Mouse (Mus musculus): ENCODE measurements around the gene Knstrn.

Knstrn gene

DNA sequence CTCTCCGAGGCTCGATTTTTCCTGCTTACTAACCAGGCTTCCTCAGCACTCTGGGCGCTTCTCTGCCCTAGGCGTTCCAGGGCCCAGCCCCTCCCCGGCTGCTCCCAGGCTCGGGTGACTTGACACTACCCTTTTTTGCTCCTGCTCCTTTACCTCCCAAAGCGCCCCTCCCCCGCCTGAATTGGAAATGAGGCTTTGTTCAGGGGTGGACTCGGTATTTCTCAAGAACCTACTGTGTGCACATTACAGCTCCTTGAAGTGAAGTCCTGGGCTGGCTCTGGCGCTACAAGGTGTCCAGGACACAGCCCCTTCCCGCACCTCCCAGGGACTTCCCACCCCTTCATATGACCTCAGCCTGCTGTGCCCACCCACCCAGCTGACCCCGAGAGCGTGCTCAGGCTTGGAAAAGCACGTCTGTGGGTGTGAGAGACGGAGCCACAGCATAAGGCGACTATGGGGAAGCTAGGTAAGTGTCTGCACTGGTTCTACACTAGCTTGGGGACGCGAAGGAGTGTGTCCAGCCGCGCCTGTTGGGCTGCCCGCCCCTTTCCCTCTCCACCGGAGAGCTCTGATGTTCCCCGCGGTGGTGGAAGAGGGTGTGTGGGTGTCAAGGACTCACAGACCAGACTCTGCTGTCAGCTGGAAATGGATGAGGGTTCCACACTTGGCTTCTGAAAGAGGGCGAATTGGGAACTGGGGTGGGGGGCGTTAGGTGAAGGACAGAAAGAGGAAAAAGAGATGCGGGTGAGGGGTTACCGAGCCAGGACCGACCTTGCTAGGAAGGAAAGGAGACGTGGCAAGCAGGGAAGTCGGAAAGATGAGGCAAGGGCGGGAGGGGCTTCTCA is 86.4 kb downstream of the Knstrn start, which contains the start of gene Bahd1:
TSS of gene Bahd1 (plus strand) at position 397 of the 845 bp plus-strand sequence.
- DNase-seq (ENCODE audit: low spot score in 2 of 2) = peak in 1 of 2 experiments; percentile 32

DNA sequence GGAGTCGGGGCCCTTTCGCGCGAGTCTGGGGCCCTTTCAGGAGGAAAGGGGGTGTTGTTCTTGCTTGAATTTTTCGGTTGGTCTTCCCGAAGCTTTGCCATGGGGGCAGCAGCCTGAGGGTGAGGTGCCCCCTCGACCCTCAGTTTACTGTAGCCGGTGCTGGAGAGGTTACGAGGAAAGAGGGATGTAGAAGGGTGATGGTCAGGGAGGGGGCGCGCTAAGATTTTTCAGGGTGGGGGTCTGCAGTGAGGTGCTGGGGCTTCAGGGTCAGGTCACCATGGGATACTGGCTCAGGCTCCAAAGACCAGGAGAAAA is 87.0 kb downstream of the Knstrn start:
- no peak for DNase-seq (ENCODE audit: low spot score in 2 of 2)

DNA sequence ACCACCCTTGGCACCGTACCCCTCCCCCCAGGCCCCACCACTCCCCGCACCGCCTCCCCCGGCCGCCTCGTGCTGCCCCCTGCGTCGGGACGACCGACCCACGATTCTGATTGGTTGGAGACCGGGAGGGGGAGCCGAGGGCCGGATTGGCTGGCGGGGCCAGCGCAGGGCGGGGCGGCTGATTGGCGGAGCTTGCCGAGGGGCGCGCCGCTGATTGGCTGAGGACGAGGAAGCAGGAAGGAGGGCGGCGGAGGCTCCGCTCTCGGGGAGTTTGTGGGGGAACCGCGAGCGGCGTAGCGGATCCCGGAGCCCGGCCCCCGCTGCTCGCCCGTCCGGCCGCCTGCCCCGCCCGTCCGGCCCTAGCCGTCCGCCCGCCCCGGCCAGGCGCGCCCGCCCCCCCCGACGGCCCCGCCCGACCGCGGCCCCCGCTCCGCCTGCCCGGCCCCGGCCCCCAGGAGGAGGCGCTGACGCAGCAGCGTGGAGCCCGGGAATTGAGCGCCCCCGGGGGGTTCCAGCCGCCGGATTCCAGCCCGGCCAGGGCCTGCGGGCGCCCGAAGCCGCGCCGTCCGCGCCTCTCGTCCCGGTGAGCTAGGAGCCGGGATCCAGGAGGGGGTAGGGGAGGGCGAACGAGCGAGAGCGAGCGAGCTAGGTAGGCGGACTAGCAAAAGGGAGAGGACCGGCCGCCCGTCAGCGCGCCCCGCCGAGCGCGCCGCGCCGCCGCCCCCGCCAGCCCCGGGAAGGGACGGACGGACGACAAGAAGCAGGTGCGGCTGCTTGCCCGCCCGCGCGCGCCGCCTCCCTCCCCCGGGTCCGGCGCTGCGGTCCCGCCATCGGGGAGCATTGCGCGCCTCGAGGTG is 87.6 kb downstream of the Knstrn start:
- DNase-seq (ENCODE audit: low spot score in 2 of 2) = peak; percentile 95 to 96

GRCm38 (mm10) chr2:118902051-118903025 is 88.5 kb downstream of the Knstrn start:
- no peak for DNase-seq (ENCODE audit: low spot score in 2 of 2)

GRCm38 (mm10) chr2:118903333-118903741 is 89.5 kb downstream of the Knstrn start:
- no peak for DNase-seq (ENCODE audit: low spot score in 2 of 2)

Data from right cerebral cortex, postnatal 36 days (tissue).